Mouse (Mus musculus) testis, postnatal 10 days (tissue): ENCODE results near the gene Epha5.
A peak's percentile ranks its signal among the peaks of the same experiment; 100 is the strongest.

Source experiments
- DNase-seq: peaks from one replicate; pipeline ENCODE4 v3.0.0; 2021; ENCODE audit warnings: low spot score

The Epha5 gene

GRCm38 (mm10) chr5:84417062-84417879 is at the start of gene Epha5:
Gene Epha5, minus strand, starts transcription at chr5:84417382.
- DNase-seq = peak; percentile 62

GRCm38 (mm10) chr5:84456216-84456615 is 39.0 kb upstream of the Epha5 start:
- no peak for DNase-seq

- no peak for DNase-seq
Observed at GRCm38 (mm10) chr5:84454641-84455040, 37.5 kb upstream of the Epha5 start.

- no peak for DNase-seq
Observed at GRCm38 (mm10) chr5:84453839-84454238, 36.7 kb upstream of the Epha5 start.

- no peak for DNase-seq
Observed at GRCm38 (mm10) chr5:84440232-84440631, 23.1 kb upstream of the Epha5 start.

GRCm38 (mm10) chr5:84415961-84416821 is 991 bp downstream of the Epha5 start:
- peak; percentile 41 for DNase-seq

- DNase-seq = no peak
Observed at GRCm38 (mm10) chr5:84414931-84415431, 2.2 kb downstream of the Epha5 start.

GRCm38 (mm10) chr5:84413026-84413425 is 4.2 kb downstream of the Epha5 start:
- no peak for DNase-seq

- no peak for DNase-seq
Observed at GRCm38 (mm10) chr5:84408370-84408769, 8.8 kb downstream of the Epha5 start.

GRCm38 (mm10) chr5:84397085-84397484 is 20.1 kb downstream of the Epha5 start:
- DNase-seq = no peak

GRCm38 (mm10) chr5:84365334-84365733 is 51.8 kb downstream of the Epha5 start:
- no peak for DNase-seq

- DNase-seq = no peak
Observed at GRCm38 (mm10) chr5:84359430-84359829, 57.8 kb downstream of the Epha5 start.

GRCm38 (mm10) chr5:84353069-84353468 is 64.1 kb downstream of the Epha5 start:
- no peak for DNase-seq

- no peak for DNase-seq
Observed at GRCm38 (mm10) chr5:84346728-84347499, 70.3 kb downstream of the Epha5 start.

- DNase-seq = no peak
Observed at GRCm38 (mm10) chr5:84335834-84336465, 81.2 kb downstream of the Epha5 start.

- no peak for DNase-seq
Observed at GRCm38 (mm10) chr5:84334481-84334880, 82.7 kb downstream of the Epha5 start.

- DNase-seq = no peak
Observed at GRCm38 (mm10) chr5:84331631-84332030, 85.6 kb downstream of the Epha5 start.

- no peak for DNase-seq
Observed at GRCm38 (mm10) chr5:84320553-84320952, 96.6 kb downstream of the Epha5 start.

GRCm38 (mm10) chr5:84320138-84320537 is 97.0 kb downstream of the Epha5 start:
- DNase-seq = no peak

GRCm38 (mm10) chr5:84318814-84319340 is 98.3 kb downstream of the Epha5 start:
- no peak for DNase-seq

- DNase-seq = no peak
Observed at GRCm38 (mm10) chr5:84317839-84318238, 99.3 kb downstream of the Epha5 start.
